Mouse (Mus musculus) liver, embryonic 15.5 days (tissue): ENCODE data around the gene Coro7. TPM values are rescaled to one million over a fixed set of nuclear protein-coding genes. Genes with fewer than 3 reads are reported as not detected.
A peak's percentile ranks its signal among the peaks of the same experiment; 100 is the strongest.

Experiments
- ATAC-seq: fragments of 200-750 bp; cut with Nextera tagmentation; 2 replicates; pipeline ENCODE4 v1.8.0; 2017; ENCODE audit warnings: moderate number of reproducible peaks, mild to moderate bottlenecking, moderate library complexity; ENCODE audit not compliant: insufficient read depth
- H3K27ac ChIP-seq: fragments of 300-500 bp; sonication (generic); replicated peaks from 2 replicates; pipeline ENCODE4 v1.5.1; 2015; ENCODE audit warnings: mild to moderate bottlenecking, inconsistent platforms
- H3K27me3 ChIP-seq: fragments of 300-500 bp; sonication (generic); 2 replicates; pipeline ENCODE4 v1.6.1; 2015; ENCODE audit warnings: mild to moderate bottlenecking, inconsistent platforms
- H3K36me3 ChIP-seq: fragments of 300-500 bp; sonication (generic); replicated peaks from 2 replicates; pipeline ENCODE4 v1.6.1; 2015; ENCODE audit warnings: moderate library complexity, mild to moderate bottlenecking, inconsistent platforms
- H3K4me1 ChIP-seq: fragments of 300-500 bp; sonication (generic); replicated peaks from 2 replicates; pipeline ENCODE4 v1.6.1; 2015; ENCODE audit warnings: inconsistent platforms
- H3K4me2 ChIP-seq: fragments of 300-500 bp; sonication (generic); 2 replicates; pipeline ENCODE4 v1.6.1; 2015; ENCODE audit warnings: moderate library complexity, mild to moderate bottlenecking, inconsistent platforms
- H3K4me3 ChIP-seq: fragments of 300-500 bp; sonication (generic); replicated peaks from 2 replicates; pipeline ENCODE4 v1.5.1; 2015; ENCODE audit warnings: mild to moderate bottlenecking, inconsistent platforms
- H3K9ac ChIP-seq: fragments of 300-500 bp; sonication (generic); 2 replicates; pipeline ENCODE4 v1.6.1; 2015; ENCODE audit warnings: moderate library complexity, mild to moderate bottlenecking, inconsistent platforms
- H3K9me3 ChIP-seq: fragments of 300-500 bp; sonication (generic); replicated peaks from 2 replicates; pipeline ENCODE4 v1.6.1; 2016; ENCODE audit warnings: inconsistent platforms
- WGBS: fragments of 180-500 bp; shearing (Covaris S2); methylation state at CpG from one replicate; pipeline ENCODE4 v1.1.7; 2015; ENCODE audit warnings: mixed read lengths; ENCODE audit not compliant: insufficient replicate concordance; 5-methylcytosine and 5-hydroxymethylcytosine counted together
- polyA plus RNA-seq: library from polyadenylated mRNA; unstranded; fragments of >200 nt; fragmentation: Nextera tagmentation; extraction: Ambion mirVana; gene quantifications from 2 replicates; pipeline ENCODE4 v1.2.1, GENCODE M21; 2015

Gene Coro7
- polyA plus RNA-seq, 1 experiment from 2014 or later, result 10.5 TPM

DNA sequence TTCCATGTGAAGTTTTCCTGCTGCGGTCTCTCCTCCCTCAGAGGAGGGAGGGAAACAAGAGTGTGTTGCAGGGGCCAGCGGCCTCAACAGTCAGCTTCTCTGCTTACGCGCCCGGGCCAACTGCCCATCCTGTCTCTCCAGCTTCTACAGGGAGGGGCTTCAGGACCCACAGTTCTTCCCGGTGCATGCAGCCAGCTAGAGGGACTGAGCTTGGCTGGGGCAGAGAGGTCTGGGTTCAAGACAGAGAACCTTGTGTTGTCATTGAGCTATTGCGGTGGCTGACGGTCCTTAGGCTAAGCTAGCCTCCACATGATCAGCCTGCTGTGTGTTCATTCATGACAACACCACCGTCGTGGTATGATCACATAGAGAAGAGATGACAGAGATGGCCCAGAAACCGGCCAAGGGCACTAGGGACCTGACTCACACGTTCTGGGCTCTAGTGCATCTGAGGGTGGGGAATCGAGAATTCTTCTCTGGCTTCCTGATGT lies 31.9 kb downstream of the Coro7 start:
- H3K4me2 ChIP-seq, result no peak overlapping the region
- H3K27me3 ChIP-seq, result no peaks in the 10 kb centered on the region
- 70% methylated on average over 13 of the region's 13 CpGs for whole genome bisulfite sequencing
- H3K4me1 ChIP-seq, result no peaks in the 10 kb centered on the region; the same call in none of the 2 replicates
- no peak overlapping the region for H3K27ac ChIP-seq
- H3K4me3 ChIP-seq, result no peak overlapping the region
- no peaks in the 10 kb centered on the region for H3K9me3 ChIP-seq
- no peak overlapping the region for H3K9ac ChIP-seq
- peaks cover 39% of the 10 kb centered on the region for H3K36me3 ChIP-seq
- ATAC-seq, result no peak

GRCm38 (mm10) chr16:4646831-4647230 lies 32.7 kb downstream of the Coro7 start:
- ATAC-seq, result no peak
- Histone ChIP-seq H3K36me3 (peaks cover 32% of the 10 kb centered on the region), H3K4me2 (no peak overlapping the region), H3K4me3 (no peak overlapping the region), H3K9ac (no peak overlapping the region), H3K9me3 (no peaks in the 10 kb centered on the region), H3K4me1 (peaks cover 5% of the 10 kb centered on the region), H3K27ac (no peak overlapping the region), H3K27me3 (no peaks in the 10 kb centered on the region)
- WGBS, result 83% methylated on average over 4 of the region's 4 CpGs

- Histone ChIP-seq H3K4me2 (no peak overlapping the region), H3K36me3 (peaks cover 29% of the 10 kb centered on the region), H3K9ac (no peak overlapping the region), H3K27me3 (no peaks in the 10 kb centered on the region), H3K4me1 (peaks cover 13% of the 10 kb centered on the region), H3K4me3 (no peak overlapping the region), H3K9me3 (no peaks in the 10 kb centered on the region), H3K27ac (no peak overlapping the region)
- ATAC-seq, result no peak
- WGBS, result 66% methylated on average over 4 of the region's 4 CpGs
These were observed 33.7 kb downstream of the Coro7 start for GRCm38 (mm10) chr16:4645867-4646266.

DNA sequence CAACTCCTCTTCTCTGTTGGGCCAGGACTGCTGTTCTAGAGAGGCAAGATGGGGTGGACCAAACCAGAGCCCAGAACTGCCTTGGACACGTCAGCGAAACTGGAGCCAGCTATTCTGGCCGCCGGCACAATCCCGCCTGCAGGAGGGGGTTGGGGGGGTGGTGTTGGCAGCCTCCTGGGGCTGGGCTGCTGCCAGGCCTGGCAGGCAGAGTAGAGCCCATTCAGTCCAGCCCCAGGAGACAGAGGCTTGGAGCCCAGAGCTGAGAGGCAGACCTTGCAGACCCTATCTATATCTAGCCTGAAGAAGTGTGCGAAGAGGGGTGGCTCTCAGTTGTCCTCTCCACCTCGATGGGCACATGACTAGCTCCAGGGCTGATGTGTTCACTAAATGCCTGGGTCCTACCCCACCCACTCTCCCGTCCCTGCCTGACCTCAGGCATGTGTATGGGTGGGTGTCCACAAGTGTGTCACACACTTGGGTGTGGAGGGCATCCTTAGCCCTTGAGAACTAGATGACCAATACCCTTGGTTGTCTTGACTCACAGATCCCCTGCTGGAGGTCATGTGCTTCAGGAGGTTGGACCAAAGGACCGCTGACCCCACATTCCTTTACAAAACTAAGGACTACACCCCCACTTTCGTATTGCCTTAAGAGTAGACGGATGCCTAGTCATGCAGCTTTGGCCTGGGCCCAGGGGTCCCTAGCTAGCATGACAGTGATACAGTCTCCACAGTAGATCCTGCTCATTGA lies 35.7 kb downstream of the Coro7 start:
- H3K4me2 ChIP-seq, result no peak overlapping the region
- peaks cover 14% of the 10 kb centered on the region for H3K36me3 ChIP-seq
- H3K27me3 ChIP-seq, result no peaks in the 10 kb centered on the region
- no peak overlapping the region for H3K4me3 ChIP-seq
- H3K9me3 ChIP-seq, result no peaks in the 10 kb centered on the region
- H3K4me1 ChIP-seq, result peaks cover 30% of the 10 kb centered on the region
- WGBS, result 68% methylated on average over 11 of the region's 11 CpGs
- no peak overlapping the region for H3K27ac ChIP-seq
- no peak overlapping the region for H3K9ac ChIP-seq
- no peak for ATAC-seq

DNA sequence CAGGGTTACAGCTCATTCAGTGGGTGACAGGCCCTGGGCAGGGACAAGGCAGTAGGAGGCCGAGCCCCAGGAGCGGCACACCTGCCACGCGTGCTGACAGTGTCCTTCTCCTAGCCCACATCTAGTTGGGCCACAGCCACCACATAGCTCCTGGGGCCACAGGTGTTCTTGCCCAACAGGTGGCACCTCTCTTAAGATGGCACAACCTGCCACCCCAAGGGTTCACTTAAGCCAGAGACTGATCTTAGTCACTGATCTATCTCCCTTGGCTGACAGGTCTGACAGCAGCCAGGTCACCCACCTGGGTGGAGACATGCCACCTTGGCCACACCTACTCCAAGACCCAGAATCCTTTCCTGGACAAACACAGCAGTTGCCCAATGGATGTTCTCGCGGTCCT lies 36.6 kb downstream of the Coro7 start:
- 87% methylated on average over 6 of the region's 6 CpGs for WGBS
- Histone ChIP-seq H3K27me3 (no peaks in the 10 kb centered on the region), H3K4me1 (peaks cover 30% of the 10 kb centered on the region), H3K27ac (no peak overlapping the region), H3K4me3 (no peak overlapping the region), H3K9me3 (no peaks in the 10 kb centered on the region), H3K36me3 (peaks cover 14% of the 10 kb centered on the region), H3K9ac (no peak overlapping the region), H3K4me2 (no peak overlapping the region)
- ATAC-seq, result no peak

DNA sequence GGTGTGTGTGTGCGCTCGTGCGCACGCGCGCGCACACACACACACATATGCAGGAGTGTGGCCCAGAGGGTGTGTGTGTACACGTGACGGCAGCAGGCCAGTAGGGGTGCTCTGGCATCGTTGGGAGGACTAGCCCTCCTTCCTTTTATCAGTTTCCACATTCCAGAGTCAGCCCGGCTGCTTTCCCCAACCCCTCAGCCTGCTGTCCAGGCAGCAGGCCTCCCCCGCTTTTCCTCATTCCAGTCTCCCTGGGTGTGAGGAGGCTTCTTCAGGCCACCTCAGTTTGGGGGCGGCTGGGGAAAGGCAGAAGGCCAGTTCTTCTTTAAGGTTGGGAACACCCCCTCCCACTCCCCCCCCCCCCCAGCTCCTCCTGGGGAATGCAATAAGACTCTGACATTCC lies 37.4 kb downstream of the Coro7 start:
- 70% methylated on average over 13 of the region's 13 CpGs for WGBS
- Histone ChIP-seq H3K4me1 (peaks cover 33% of the 10 kb centered on the region), H3K27ac (peak overlapping the region; percentile 29; the same call in 1 of the 2 replicates), H3K4me2 (no peak overlapping the region; the same call in 1 of the 2 replicates), H3K36me3 (peaks cover 20% of the 10 kb centered on the region), H3K9ac (no peak overlapping the region), H3K27me3 (no peaks in the 10 kb centered on the region), H3K9me3 (no peaks in the 10 kb centered on the region), H3K4me3 (no peak overlapping the region)
- no peak for ATAC-seq

GRCm38 (mm10) chr16:4641119-4641838 lies 38.3 kb downstream of the Coro7 start:
- peak overlapping the region; percentile 75 for H3K27ac ChIP-seq
- peak overlapping the region; percentile 61; the same call in 1 of the 2 replicates for H3K4me3 ChIP-seq
- WGBS, result 51% methylated on average over 3 of the region's 3 CpGs
- H3K4me2 ChIP-seq, result peak overlapping the region; percentile 94
- no peaks in the 10 kb centered on the region for H3K9me3 ChIP-seq
- peaks cover 41% of the 10 kb centered on the region for H3K4me1 ChIP-seq
- ATAC-seq, result peak; percentile 11; the same call in 1 of the 2 replicates
- H3K27me3 ChIP-seq, result no peaks in the 10 kb centered on the region
- H3K9ac ChIP-seq, result no peak overlapping the region
- H3K36me3 ChIP-seq, result peaks cover 20% of the 10 kb centered on the region

DNA sequence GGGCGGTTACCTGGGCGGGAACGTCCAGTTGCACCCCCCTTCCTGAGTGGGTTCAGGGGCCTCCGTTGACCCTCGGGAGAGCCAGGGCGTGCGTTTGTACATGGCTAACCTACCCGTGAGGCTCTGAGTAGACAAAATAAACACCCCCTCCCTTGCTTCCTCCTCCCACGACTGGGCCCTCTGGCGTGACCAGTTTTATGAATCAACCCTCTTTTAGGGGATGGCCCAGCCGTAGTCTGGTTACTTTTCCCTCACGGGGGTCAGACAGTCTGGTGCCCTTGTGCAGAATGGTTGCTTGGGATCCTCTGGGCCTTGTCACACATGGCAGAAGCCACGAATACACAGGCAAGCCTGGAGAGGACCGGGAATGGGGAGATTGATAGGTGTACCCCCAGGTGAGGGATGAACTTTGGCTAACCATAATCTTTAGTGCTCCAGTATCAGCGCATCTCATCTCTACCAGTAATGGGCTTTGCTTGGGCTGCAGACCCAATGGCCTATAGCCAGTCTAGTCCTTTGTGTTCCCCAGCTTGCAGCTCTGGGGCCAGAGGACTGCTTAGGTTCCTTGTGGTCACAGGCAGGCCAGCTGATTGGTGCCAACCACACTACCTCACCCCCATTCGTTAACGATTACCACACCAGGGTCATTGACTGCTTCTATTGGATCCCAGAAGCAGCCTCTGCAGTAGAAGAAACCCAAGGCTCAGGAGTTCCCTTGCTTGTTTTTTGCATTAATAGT lies 39.1 kb downstream of the Coro7 start:
- H3K27ac ChIP-seq, result peak overlapping the region; percentile 75
- peaks cover 15% of the 10 kb centered on the region for H3K36me3 ChIP-seq
- ATAC-seq, result peak; percentile 36
- no peaks in the 10 kb centered on the region for H3K27me3 ChIP-seq
- H3K4me2 ChIP-seq, result peak overlapping the region; percentile 94
- H3K9ac ChIP-seq, result peak overlapping the region; percentile 54
- peak overlapping the region; percentile 61 for H3K4me3 ChIP-seq
- peaks cover 43% of the 10 kb centered on the region for H3K4me1 ChIP-seq
- 14% methylated on average over 17 of the region's 17 CpGs for WGBS
- no peaks in the 10 kb centered on the region for H3K9me3 ChIP-seq

GRCm38 (mm10) chr16:4639831-4640237 lies 39.7 kb downstream of the Coro7 start, which contains the start of the genes Vasn and Dnaja3:
Gene Vasn, plus strand, starts transcription at chr16:4639941.
Gene Dnaja3, plus strand, starts transcription at chr16:4639989.
- WGBS, result under 1% methylated on average over 22 of the region's 22 CpGs
- H3K36me3 ChIP-seq, result peaks cover 14% of the 10 kb centered on the region
- H3K4me1 ChIP-seq, result peaks cover 43% of the 10 kb centered on the region
- H3K4me3 ChIP-seq, result peak within 1 kb of the TSS; percentile 61
- H3K4me2 ChIP-seq, result peak within 1 kb of the TSS; percentile 94
- peak within 1 kb of the TSS; percentile 54 for H3K9ac ChIP-seq
- no peaks in the 10 kb centered on the region for H3K9me3 ChIP-seq
- ATAC-seq, result peak; percentile 91
- peak within 1 kb of the TSS; percentile 75 for H3K27ac ChIP-seq
- no peaks in the 10 kb centered on the region for H3K27me3 ChIP-seq

GRCm38 (mm10) chr16:4638891-4639390 lies 40.6 kb downstream of the Coro7 start:
- no peak overlapping the region for H3K9ac ChIP-seq
- no peak overlapping the region for H3K4me3 ChIP-seq
- H3K9me3 ChIP-seq, result no peaks in the 10 kb centered on the region
- H3K36me3 ChIP-seq, result peaks cover 19% of the 10 kb centered on the region
- H3K4me1 ChIP-seq, result peaks cover 43% of the 10 kb centered on the region
- H3K4me2 ChIP-seq, result 0 out of 2 replicates have a peak overlapping the region, but pooled peaks have one; percentile 94
- no peak overlapping the region for H3K27ac ChIP-seq
- WGBS, result 65% methylated on average over 3 of the region's 3 CpGs
- ATAC-seq, result no peak
- H3K27me3 ChIP-seq, result no peaks in the 10 kb centered on the region
